Mouse (Mus musculus) 3T3-L1 (cell line): Measurements from ENCODE around the gene Smim20.
A peak's percentile ranks its signal among the peaks of the same experiment; 100 is the strongest.

Experiments
- DNase-seq: peaks from one replicate; pipeline ENCODE4 v3.0.0-alpha.2; 2015; ENCODE audit warnings: low read depth, low spot score

Smim20 gene

GRCm38 (mm10) chr5:53266931-53267853 lies at the start of gene Smim20:
Gene Smim20, plus strand, starts transcription at chr5:53267083.
- peak; percentile 82 for DNase-seq

- no peak for DNase-seq
Measured at GRCm38 (mm10) chr5:53225434-53225833, 41.4 kb upstream of the Smim20 start.

GRCm38 (mm10) chr5:53230560-53230959 lies 36.3 kb upstream of the Smim20 start:
- DNase-seq: no peak

- no peak for DNase-seq
Measured at GRCm38 (mm10) chr5:53235551-53235950, 31.3 kb upstream of the Smim20 start.

GRCm38 (mm10) chr5:53236136-53236535 lies 30.7 kb upstream of the Smim20 start:
- peak; percentile 71 for DNase-seq

- DNase-seq: no peak
Measured at GRCm38 (mm10) chr5:53236749-53237148, 30.1 kb upstream of the Smim20 start.

GRCm38 (mm10) chr5:53238761-53239160 lies 28.1 kb upstream of the Smim20 start:
- peak; percentile 57 for DNase-seq

- DNase-seq: peak; percentile 35
Measured at GRCm38 (mm10) chr5:53239189-53239588, 27.7 kb upstream of the Smim20 start.

GRCm38 (mm10) chr5:53239831-53240440 lies 26.9 kb upstream of the Smim20 start:
- DNase-seq: no peak

GRCm38 (mm10) chr5:53241109-53241508 lies 25.8 kb upstream of the Smim20 start:
- DNase-seq: peak; percentile 20

GRCm38 (mm10) chr5:53241963-53242362 lies 24.9 kb upstream of the Smim20 start:
- DNase-seq: no peak

- DNase-seq: no peak
Measured at GRCm38 (mm10) chr5:53242865-53243499, 23.9 kb upstream of the Smim20 start.

- DNase-seq: no peak
Measured at GRCm38 (mm10) chr5:53243933-53244332, 22.9 kb upstream of the Smim20 start.

- no peak for DNase-seq
Measured at GRCm38 (mm10) chr5:53248499-53248898, 18.4 kb upstream of the Smim20 start.

- no peak for DNase-seq
Measured at GRCm38 (mm10) chr5:53249431-53250061, 17.3 kb upstream of the Smim20 start.

GRCm38 (mm10) chr5:53254154-53254553 lies 12.7 kb upstream of the Smim20 start:
- no peak for DNase-seq

GRCm38 (mm10) chr5:53254821-53255220 lies 12.1 kb upstream of the Smim20 start:
- no peak for DNase-seq

GRCm38 (mm10) chr5:53258038-53258786 lies 8.7 kb upstream of the Smim20 start:
- no peak for DNase-seq

- DNase-seq: no peak
Measured at GRCm38 (mm10) chr5:53259894-53260293, 7.0 kb upstream of the Smim20 start.

- no peak for DNase-seq
Measured at GRCm38 (mm10) chr5:53261999-53262398, 4.9 kb upstream of the Smim20 start.

GRCm38 (mm10) chr5:53264061-53264460 lies 2.8 kb upstream of the Smim20 start:
- no peak for DNase-seq
